Mouse (Mus musculus): ENCODE measurements at regions not wholly inside any gene's neighbourhood (a gene's known extent, or its start where the extent isn't known, plus 50 kb on each side); places are given as distances from the start of the nearest gene placed in this dataset.

- Histone ChIP-seq H3K9me3 (ENCODE audit: control insufficient read depth, low read length) (no peaks in the 10 kb centered on the region), H3K4me1 (ENCODE audit: control insufficient read depth) (no peaks in the 10 kb centered on the region), H3K36me3 (ENCODE audit: control insufficient read depth) (no peaks in the 10 kb centered on the region), H3K27me3 (ENCODE audit: control insufficient read depth) (no peaks in the 10 kb centered on the region), H3K4me3 (replicated peaks) (no peak overlapping the region)
- no peak for TF ChIP-seq GATA1 (IDR thresholded peaks at IDR 0.05; ENCODE audit: low read length)
- no peak for TF ChIP-seq TAL1 (IDR thresholded peaks at IDR 0.05; ENCODE audit: low read length)
Observed at GRCm38 (mm10) chr9:41345338-41345737, 183.8 kb upstream of the Ubash3b start.

DNA sequence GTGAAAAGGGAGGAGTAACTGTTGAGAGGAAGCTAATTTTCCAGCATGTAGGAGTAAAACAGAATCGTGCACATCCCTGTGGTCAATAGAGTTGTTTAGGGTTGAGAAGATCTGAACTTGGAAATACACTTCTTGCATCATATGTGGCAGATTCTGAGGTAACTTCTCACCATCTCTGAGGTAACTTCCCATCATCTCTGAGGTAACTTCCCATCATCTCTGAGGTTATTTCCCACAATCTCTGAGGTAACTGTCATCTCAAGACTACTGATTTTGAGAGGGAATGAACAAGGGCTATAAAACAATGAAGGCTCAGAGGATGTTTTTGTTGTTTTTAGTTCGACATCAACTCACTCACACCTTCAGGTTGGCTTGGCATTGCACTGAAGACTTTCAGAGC is 175.9 kb upstream of the Ubash3b start:
- no peaks in the 10 kb centered on the region for H3K4me1 ChIP-seq (ENCODE audit: control insufficient read depth)
- no peak overlapping the region for H3K4me3 ChIP-seq (replicated peaks)
- TF ChIP-seq TAL1 (IDR thresholded peaks at IDR 0.05; ENCODE audit: low read length) = no peak
- no peaks in the 10 kb centered on the region for H3K27me3 ChIP-seq (ENCODE audit: control insufficient read depth)
- no peaks in the 10 kb centered on the region for H3K36me3 ChIP-seq (ENCODE audit: control insufficient read depth)
- no peaks in the 10 kb centered on the region for H3K9me3 ChIP-seq (ENCODE audit: control insufficient read depth, low read length)

- Histone ChIP-seq H3K27me3 (ENCODE audit: control insufficient read depth) (no peaks in the 10 kb centered on the region), H3K4me1 (ENCODE audit: control insufficient read depth) (no peaks in the 10 kb centered on the region), H3K9me3 (ENCODE audit: control insufficient read depth, low read length) (no peaks in the 10 kb centered on the region), H3K4me3 (replicated peaks) (no peak overlapping the region), H3K36me3 (ENCODE audit: control insufficient read depth) (no peaks in the 10 kb centered on the region)
- no peak for TF ChIP-seq GATA1 (IDR thresholded peaks at IDR 0.05; ENCODE audit: low read length)
- no peak for TF ChIP-seq TAL1 (IDR thresholded peaks at IDR 0.05; ENCODE audit: low read length)
Observed at GRCm38 (mm10) chr9:41336801-41337200, 175.3 kb upstream of the Ubash3b start.

GRCm38 (mm10) chr9:41334462-41335241 is 173.2 kb upstream of the Ubash3b start:
- TF ChIP-seq TAL1 (IDR thresholded peaks at IDR 0.05; ENCODE audit: low read length) = no peak
- no peak for TF ChIP-seq GATA1 (IDR thresholded peaks at IDR 0.05; ENCODE audit: low read length)

GRCm38 (mm10) chr9:41333526-41333925 is 172.0 kb upstream of the Ubash3b start:
- H3K9me3 ChIP-seq (ENCODE audit: control insufficient read depth, low read length) = no peaks in the 10 kb centered on the region
- H3K36me3 ChIP-seq (ENCODE audit: control insufficient read depth) = no peaks in the 10 kb centered on the region
- H3K4me3 ChIP-seq (replicated peaks) = no peak overlapping the region
- H3K27me3 ChIP-seq (ENCODE audit: control insufficient read depth) = no peaks in the 10 kb centered on the region
- TF ChIP-seq GATA1 (IDR thresholded peaks at IDR 0.05; ENCODE audit: low read length) (no peak), TAL1 (IDR thresholded peaks at IDR 0.05; ENCODE audit: low read length) (no peak)
- H3K4me1 ChIP-seq (ENCODE audit: control insufficient read depth) = no peaks in the 10 kb centered on the region

More at GRCm38 (mm10) chr9:41334462-41335241, 173.2 kb upstream of the Ubash3b start:
- H3K4me1 ChIP-seq (ENCODE audit: control insufficient read depth) = no peaks in the 10 kb centered on the region
- H3K9me3 ChIP-seq (ENCODE audit: control insufficient read depth, low read length) = no peaks in the 10 kb centered on the region
- H3K27me3 ChIP-seq (ENCODE audit: control insufficient read depth) = no peaks in the 10 kb centered on the region
- no peak overlapping the region for H3K4me3 ChIP-seq (replicated peaks)
- H3K36me3 ChIP-seq (ENCODE audit: control insufficient read depth) = no peaks in the 10 kb centered on the region

- Histone ChIP-seq H3K9me3 (ENCODE audit: control insufficient read depth, low read length) (no peaks in the 10 kb centered on the region), H3K36me3 (ENCODE audit: control insufficient read depth) (no peaks in the 10 kb centered on the region), H3K4me1 (ENCODE audit: control insufficient read depth) (no peaks in the 10 kb centered on the region), H3K27me3 (ENCODE audit: control insufficient read depth) (no peaks in the 10 kb centered on the region), H3K4me3 (replicated peaks) (no peak overlapping the region)
- TF ChIP-seq TAL1 (IDR thresholded peaks at IDR 0.05; ENCODE audit: low read length) = no peak
- TF ChIP-seq GATA1 (IDR thresholded peaks at IDR 0.05; ENCODE audit: low read length) = no peak
Observed at GRCm38 (mm10) chr9:41328959-41329358, 167.5 kb upstream of the Ubash3b start.

DNA sequence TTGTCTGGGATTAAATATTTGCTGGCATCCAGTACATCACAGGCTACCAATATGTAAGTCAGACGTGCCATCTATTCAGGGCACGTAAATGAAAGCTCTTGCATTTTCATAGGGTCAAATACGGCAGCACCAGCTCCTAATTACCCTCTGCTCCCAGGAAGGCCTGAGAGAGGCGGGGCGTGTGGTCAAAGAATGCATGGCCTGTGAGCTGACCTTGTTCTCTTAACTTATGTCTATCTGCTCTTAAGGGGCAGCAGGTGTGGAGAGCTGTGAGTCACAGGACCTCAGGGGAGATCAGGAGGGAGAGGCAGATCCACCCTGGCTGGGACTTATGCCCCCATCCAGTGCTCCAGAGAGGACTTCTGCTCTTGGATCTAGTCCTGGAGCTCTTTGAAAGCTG is 167.0 kb upstream of the Ubash3b start:
- H3K4me1 ChIP-seq (ENCODE audit: control insufficient read depth) = no peaks in the 10 kb centered on the region
- no peaks in the 10 kb centered on the region for H3K36me3 ChIP-seq (ENCODE audit: control insufficient read depth)
- TF ChIP-seq TAL1 (IDR thresholded peaks at IDR 0.05; ENCODE audit: low read length) = no peak
- TF ChIP-seq GATA1 (IDR thresholded peaks at IDR 0.05; ENCODE audit: low read length) = no peak
- H3K9me3 ChIP-seq (ENCODE audit: control insufficient read depth, low read length) = no peaks in the 10 kb centered on the region
- no peak overlapping the region for H3K4me3 ChIP-seq (replicated peaks)
- no peaks in the 10 kb centered on the region for H3K27me3 ChIP-seq (ENCODE audit: control insufficient read depth)

DNA sequence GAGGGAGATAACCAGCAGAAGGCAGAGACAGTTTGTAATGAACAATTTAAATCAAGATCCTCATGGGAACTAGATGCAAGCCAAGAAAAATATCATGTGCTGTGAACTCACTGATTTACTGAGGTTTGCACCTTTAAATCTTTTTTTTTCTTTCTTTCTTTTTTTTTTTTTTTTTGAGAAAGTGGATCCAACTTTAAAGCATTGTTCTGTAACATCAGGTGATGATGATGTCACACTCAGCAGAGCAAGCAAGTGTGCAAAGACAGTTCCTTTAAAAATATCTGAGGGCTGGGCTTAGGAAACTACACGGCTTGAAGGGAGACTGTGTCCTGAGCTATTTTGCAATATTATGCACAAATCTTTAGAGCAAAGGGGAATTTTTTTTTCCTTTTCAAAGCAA is 166.6 kb upstream of the Ubash3b start:
- no peaks in the 10 kb centered on the region for H3K4me1 ChIP-seq (ENCODE audit: control insufficient read depth)
- no peaks in the 10 kb centered on the region for H3K36me3 ChIP-seq (ENCODE audit: control insufficient read depth)
- no peak overlapping the region for H3K4me3 ChIP-seq (replicated peaks)
- H3K9me3 ChIP-seq (ENCODE audit: control insufficient read depth, low read length) = no peaks in the 10 kb centered on the region
- no peaks in the 10 kb centered on the region for H3K27me3 ChIP-seq (ENCODE audit: control insufficient read depth)
- TF ChIP-seq GATA1 (IDR thresholded peaks at IDR 0.05; ENCODE audit: low read length) (no peak), TAL1 (IDR thresholded peaks at IDR 0.05; ENCODE audit: low read length) (no peak)

GRCm38 (mm10) chr9:41327561-41327960 is 166.1 kb upstream of the Ubash3b start:
- no peaks in the 10 kb centered on the region for H3K4me1 ChIP-seq (ENCODE audit: control insufficient read depth)
- no peaks in the 10 kb centered on the region for H3K27me3 ChIP-seq (ENCODE audit: control insufficient read depth)
- no peak overlapping the region for H3K4me3 ChIP-seq (replicated peaks)
- H3K36me3 ChIP-seq (ENCODE audit: control insufficient read depth) = no peaks in the 10 kb centered on the region
- H3K9me3 ChIP-seq (ENCODE audit: control insufficient read depth, low read length) = no peaks in the 10 kb centered on the region
- TF ChIP-seq GATA1 (IDR thresholded peaks at IDR 0.05; ENCODE audit: low read length) (no peak), TAL1 (IDR thresholded peaks at IDR 0.05; ENCODE audit: low read length) (no peak)
